Mouse (Mus musculus): ENCODE measurements around the gene Atp2b2.

- no peak for TF ChIP-seq POLR2A (IDR thresholded peaks at IDR 0.05; ENCODE audit: low read depth, low read length)
- TF ChIP-seq CTCF (IDR thresholded peaks at IDR 0.05; ENCODE audit: extremely low read depth, insufficient read depth, insufficient read length, insufficient replicate concordance) = no peak
Measured at GRCm38 (mm10) chr6:113861938-113862337, 180.5 kb downstream of the Atp2b2 start.
